Mouse (Mus musculus): ENCODE results near the gene Spag8. TPM values are rescaled to one million over a fixed set of nuclear protein-coding genes. Genes with fewer than 3 reads are reported as not detected.

The Spag8 gene
- total RNA-seq (2023) = not detected

GRCm38 (mm10) chr4:43653161-43654015 lies at the start of gene Spag8:
Spag8 (minus strand) TSS chr4:43653594.

DNA sequence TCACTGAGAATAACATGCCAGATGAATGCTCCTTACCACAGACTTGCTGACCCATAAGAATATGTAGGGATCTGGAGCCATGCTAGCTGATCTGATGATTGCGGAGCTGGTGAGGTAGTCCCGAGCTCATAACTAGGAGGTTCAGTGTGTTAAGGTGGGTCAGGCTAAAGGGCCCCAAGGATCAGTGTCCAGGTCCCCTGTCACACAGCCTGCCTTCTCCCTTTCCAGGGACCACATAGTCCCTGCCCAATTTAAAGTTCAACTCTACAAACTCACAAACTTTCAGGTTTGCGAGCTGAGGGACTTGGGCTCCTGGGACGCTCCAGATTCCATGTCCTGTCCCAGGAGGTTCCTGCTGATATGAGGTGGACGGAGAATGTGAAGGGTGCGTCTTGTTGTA lies 47.3 kb upstream of the Spag8 start, which contains the start of gene Olfr70:
Gene Olfr70 (minus strand): TSS at position 101 of the 400 bp plus-strand sequence.

DNA sequence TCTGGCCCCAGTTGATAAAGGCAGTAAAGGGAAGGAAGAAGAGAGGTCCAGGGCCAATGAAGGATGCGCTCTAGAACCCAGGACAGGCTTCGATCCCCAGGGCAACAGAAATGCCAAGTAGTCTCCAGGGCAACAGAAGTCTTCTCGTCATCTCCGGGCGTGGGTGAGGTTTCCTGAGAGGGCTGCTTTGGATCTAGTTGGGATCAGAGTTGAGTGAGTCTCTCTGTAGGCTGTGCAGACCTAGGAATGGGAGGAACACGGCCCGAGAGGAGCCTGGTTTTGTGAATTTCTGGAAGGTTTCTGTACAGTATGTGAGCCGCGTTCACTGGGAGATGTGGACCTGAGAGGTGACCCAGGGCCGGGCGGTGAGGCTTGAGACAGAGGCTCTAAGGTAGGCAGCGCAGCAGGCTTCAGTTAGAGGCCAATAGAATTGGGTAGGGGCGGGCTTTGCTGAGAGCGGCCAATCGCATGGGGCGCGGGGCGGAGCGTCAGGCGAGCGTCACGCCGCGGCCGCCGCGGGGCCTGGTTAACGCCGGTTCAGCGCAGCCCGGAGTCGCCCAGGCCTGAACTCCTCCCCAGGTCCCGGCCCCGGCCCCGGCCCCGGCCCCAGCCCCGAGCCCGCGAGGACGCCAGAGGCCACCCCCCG lies 15.5 kb upstream of the Spag8 start, which contains the start of the genes Tmem8b and Fam221b:
Gene Tmem8b (plus strand): TSS at position 190 of the 646 bp plus-strand sequence.
Gene Fam221b (minus strand): TSS at position 364 of the 646 bp plus-strand sequence.

DNA sequence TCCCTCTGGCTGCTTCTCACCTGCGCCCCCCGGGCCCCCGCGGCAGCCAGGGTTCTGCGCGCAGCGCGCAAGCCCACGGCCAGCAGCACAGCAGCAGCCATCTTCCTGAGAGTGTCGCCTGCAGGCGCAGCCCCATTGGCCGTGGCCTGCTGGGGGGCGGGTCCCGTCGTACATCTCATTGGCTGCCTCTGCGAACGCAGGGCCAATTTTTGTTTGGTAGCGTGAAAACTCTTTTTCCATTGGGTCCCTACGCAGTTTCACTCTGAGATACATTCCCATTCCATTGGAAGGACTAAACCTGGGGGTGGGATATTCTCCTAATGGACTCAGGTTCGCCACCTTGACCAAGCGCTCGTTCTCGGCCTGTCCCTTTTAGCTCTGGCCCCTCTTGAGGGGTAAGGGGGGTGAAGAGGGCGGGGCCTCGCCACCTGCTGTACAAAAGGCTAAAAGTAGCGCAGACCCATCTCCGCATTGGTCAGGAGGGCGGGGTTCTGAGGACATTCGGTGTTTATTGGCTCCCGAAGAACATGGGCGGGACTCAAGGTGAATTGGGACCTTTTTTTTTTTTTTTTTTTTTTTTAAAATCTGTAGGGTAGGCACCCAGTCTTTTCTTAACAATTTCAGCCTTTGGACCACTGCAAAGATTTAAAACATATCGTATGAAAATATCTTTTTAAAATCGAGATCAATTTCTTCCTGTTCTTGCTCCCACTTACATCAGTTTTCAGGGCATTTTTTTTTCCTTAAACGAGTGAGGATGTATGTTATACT lies 3.1 kb upstream of the Spag8 start, which contains the start of gene Hint2:
Gene Hint2 (minus strand): TSS at position 128 of the 771 bp plus-strand sequence.

GRCm38 (mm10) chr4:43631046-43631955 lies 22.1 kb downstream of the Spag8 start, which contains the start of gene Npr2:
Npr2 (plus strand) TSS chr4:43631935.

Other genes starting within 250 kb of the Spag8 start
- gene Fam166b, start 224.5 kb downstream of the Spag8 start, total RNA-seq (2023) = not detected
- 1 to 10 TPM; 4.2 to 7.0 TPM for gene Tesk1, start 211.7 kb downstream of the Spag8 start, total RNA-seq (2023)
- 1 to 10 TPM; 3.0 to 5.0 TPM for gene Cd72, start 199.0 kb downstream of the Spag8 start, total RNA-seq (2023)
- gene Sit1, start 169.9 kb downstream of the Spag8 start, total RNA-seq (2023) = not detected
- 1 to 10 TPM; 4.0 to 7.5 TPM for gene Ccdc107, start 160.7 kb downstream of the Spag8 start, total RNA-seq (2023)
- 10 to 100 TPM; 27.3 to 36.2 TPM for gene Arhgef39, start 153.9 kb downstream of the Spag8 start, total RNA-seq (2023)
- gene Car9, start 146.6 kb downstream of the Spag8 start, total RNA-seq (2023) = 1 to 10 TPM; 1.1 to 1.2 TPM
- gene Tpm2, start 129.8 kb downstream of the Spag8 start, total RNA-seq (2023) = 1 to 10 TPM; 1.8 TPM
- 10 to 100 TPM; 49.0 to 54.9 TPM for gene Creb3, start 91.3 kb downstream of the Spag8 start, total RNA-seq (2023)
- gene Tln1, start 90.9 kb downstream of the Spag8 start, total RNA-seq (2023) = 100 to 1,000 TPM; 552 to 557 TPM
- gene Rgp1, start 74.9 kb downstream of the Spag8 start, total RNA-seq (2023) = 10 to 100 TPM; 50.0 to 56.1 TPM
- gene Gba2, start 74.7 kb downstream of the Spag8 start, total RNA-seq (2023) = 10 to 100 TPM; 30.8 to 30.9 TPM
- not detected for gene Msmp, start 69.1 kb downstream of the Spag8 start, total RNA-seq (2023)
- under 1 TPM; 0.26 to 0.42 TPM for gene Npr2, start 21.7 kb downstream of the Spag8 start, total RNA-seq (2023)
- 10 to 100 TPM; 12.7 to 17.6 TPM for gene Hint2, start 2.9 kb upstream of the Spag8 start, total RNA-seq (2023)
- gene Tmem8b, start 15.4 kb upstream of the Spag8 start, total RNA-seq (2023) = under 1 TPM; 0.31 to 0.57 TPM
- gene Fam221b, start 15.6 kb upstream of the Spag8 start, total RNA-seq (2023) = under 1 TPM in 1 of 2 experiments, not detected in 1; 0.09 TPM
- gene Olfr70, start 47.2 kb upstream of the Spag8 start, total RNA-seq (2023) = not detected
- gene Olfr71, start 56.7 kb upstream of the Spag8 start, total RNA-seq (2023) = not detected
- gene Hrct1, start 73.6 kb upstream of the Spag8 start, total RNA-seq (2023) = not detected
- gene Spaar, start 76.4 kb upstream of the Spag8 start, total RNA-seq (2023) = not detected
- not detected for gene Olfr159, start 117.4 kb upstream of the Spag8 start, total RNA-seq (2023)
- not detected for gene Olfr156, start 170.3 kb upstream of the Spag8 start, total RNA-seq (2023)
- gene Olfr157, start 186.6 kb upstream of the Spag8 start, total RNA-seq (2023) = not detected
- not detected for gene Olfr155, start 198.0 kb upstream of the Spag8 start, total RNA-seq (2023)
- 10 to 100 TPM; 14.1 to 14.5 TPM for gene Reck, start 221.9 kb upstream of the Spag8 start, total RNA-seq (2023)

All from neutrophil, adult 83 days (primary cell).